Mouse (Mus musculus) T-helper 2 cell (primary cell): Measurements from ENCODE around the gene Tmbim1.

Source experiments
- in situ Hi-C: fragments of 300-600 bp; cut with MboI, MseI; formaldehyde crosslinking; loops from one replicate; pipeline ENCODE4 v1.15.1; 2025; ENCODE audit warnings: high pct_unique_total_duplicates

Gene Tmbim1

GRCm38 (mm10) chr1:74280591-74281325 is 24.7 kb downstream of the Tmbim1 start:
- in situ Hi-C loops: loop anchor here (5.0 kb wide), 1 partner anchor 1037 kb away; the partner anchor contains the start of gene Dnpep

GRCm38 (mm10) chr1:74278988-74279387 is 26.4 kb downstream of the Tmbim1 start:
- in situ Hi-C loops: no loop called here

DNA sequence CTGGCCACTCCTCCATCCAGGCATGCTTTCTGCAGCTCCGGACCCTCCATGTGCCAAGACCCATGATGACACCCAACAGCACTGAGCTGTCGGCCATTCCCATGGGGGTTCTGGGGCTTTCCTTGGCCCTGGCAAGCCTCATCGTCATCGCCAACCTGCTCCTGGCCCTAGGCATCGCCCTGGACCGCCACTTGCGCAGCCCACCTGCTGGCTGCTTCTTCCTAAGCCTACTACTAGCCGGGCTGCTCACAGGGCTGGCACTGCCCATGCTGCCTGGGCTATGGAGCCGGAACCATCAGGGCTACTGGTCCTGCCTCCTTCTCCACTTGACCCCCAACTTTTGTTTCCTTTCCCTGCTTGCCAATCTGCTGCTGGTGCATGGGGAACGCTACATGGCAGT is 26.9 kb downstream of the Tmbim1 start, which contains the start of gene Gpbar1:
TSS of gene Gpbar1 (plus strand) at position 13 of the 400 bp plus-strand sequence.
- in situ Hi-C loops: no loop called here

DNA sequence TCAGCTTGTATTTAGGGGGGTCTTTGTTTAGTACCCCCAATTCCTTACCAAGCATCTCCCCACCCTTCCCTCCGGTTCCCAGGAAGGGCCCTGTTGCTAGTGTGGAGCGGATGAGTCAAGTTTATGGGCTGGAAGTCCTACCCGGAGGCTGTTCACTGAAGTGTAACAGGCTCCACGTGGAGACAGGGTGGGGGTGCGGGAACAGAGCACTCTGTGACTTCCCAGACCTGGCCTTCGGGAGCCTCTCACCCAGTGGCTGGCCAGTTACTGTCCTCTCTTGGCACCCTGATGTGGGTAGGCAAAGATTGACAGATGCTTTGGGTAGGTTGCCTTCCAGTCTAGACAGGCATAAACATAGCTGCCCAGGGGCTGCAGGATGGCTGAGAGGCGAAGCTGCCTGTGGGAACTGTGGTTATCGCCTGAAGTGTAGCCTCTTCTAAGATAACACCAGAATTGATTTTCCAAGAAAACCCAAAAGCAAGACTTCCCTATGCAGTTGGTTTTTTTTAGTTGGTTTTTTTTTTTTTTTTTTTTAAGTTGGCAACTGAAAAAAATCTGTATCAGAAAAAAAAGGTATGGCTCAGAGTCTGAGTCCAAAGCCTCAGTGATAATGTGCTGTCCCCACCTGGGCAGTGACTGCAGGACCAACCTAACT is 27.4 kb downstream of the Tmbim1 start:
- in situ Hi-C loops: no loop called here

- in situ Hi-C loops: no loop called here
These were observed 28.4 kb downstream of the Tmbim1 start for GRCm38 (mm10) chr1:74277041-74277440.

DNA sequence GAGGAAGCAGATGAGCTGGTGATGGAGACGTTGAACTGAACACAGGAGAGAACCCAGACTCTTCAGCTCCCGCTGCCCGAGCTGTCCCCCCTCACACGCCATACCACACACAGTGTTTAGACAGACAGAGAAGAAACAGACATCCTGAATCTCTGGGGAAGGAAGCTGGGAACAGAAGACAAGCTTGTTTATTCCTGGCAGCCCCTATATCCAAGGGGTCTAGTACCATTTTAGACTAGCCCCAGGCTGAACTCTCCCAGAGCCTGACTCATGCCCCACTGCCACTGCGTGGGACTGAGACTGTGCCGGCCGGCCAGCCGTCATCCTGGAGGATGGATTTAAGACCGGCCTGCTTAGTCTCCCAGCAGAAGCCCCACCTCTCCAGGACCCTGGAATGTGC is 30.4 kb downstream of the Tmbim1 start:
- in situ Hi-C loops: no loop called here

DNA sequence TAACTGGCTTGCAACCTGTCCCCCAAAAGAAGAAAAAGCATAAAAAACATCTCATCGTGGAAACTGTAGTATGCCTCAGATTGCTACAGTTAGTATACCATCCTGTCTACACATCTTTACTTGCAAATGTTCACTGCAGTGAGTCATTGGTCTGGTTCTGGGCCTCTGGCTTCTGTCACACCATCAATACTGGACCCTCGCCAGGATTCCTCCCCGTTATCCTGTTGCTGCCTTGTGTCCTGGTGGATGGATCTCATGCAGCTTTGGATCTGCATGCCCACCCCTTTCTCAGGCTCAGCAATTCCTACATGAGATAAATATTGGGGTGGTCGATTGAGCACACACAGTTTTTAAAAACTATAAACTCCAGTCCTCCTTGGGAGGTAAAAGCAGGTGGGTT is 33.8 kb downstream of the Tmbim1 start:
- in situ Hi-C loops: no loop called here

- in situ Hi-C loops: loop anchor here (10.0 kb wide), 1 partner anchor 306 kb away; no protein-coding TSS in a partner anchor
These were observed 36.7 kb downstream of the Tmbim1 start for GRCm38 (mm10) chr1:74268750-74269149.

- in situ Hi-C loops: loop anchor here (10.0 kb wide), 1 partner anchor 312 kb away; no protein-coding TSS in a partner anchor
These were observed 42.9 kb downstream of the Tmbim1 start for GRCm38 (mm10) chr1:74262510-74262909.

DNA sequence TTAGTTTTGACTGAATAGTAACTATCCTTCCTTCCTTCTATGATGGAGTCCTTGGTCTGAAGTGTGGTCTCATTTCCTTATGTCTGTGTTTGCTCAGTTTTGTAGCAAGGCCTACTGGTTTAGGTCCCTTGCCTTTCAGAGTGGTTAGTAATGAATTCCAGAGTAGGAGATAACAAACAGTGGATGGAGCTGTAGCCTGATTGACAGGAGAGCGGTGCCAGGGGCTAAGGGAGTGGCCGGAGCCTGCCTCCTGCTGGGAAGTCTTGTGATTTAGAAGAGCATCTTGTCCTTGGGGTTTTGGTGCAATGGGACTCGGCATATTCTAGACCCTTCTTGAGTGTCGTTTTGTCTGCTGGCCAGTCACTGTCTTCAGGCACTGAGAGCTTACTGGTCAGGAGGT is 48.6 kb downstream of the Tmbim1 start:
- in situ Hi-C loops: no loop called here

DNA sequence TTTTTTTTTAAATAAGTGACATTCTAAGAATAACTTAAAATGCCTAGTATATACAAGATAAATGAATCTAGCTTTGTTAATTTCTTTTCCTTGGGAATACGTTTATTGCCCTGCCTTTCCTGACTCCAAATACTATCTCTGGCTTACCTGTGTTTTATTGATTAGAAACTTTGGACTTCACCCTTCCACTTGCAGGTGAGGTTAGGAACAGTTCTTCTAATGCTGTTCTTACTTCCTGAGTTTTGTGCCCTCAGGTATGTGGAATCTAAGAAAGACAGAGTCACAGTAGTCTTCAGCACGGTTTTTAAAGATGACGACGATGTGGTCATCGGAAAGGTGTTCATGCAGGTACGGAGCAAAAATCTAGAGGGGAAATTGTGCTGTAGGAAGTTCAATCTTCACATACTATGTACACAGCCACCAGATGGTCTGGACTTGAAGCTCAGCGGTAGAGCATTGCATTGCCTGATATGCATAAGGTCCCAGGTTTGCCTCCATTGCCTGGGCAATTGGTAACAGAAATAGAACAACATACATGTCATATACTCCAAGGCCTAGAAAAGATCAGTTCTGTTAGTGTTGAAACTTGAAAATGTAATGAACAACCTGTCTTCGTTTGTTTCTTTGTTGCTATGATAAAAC is 49.6 kb downstream of the Tmbim1 start:
- in situ Hi-C loops: no loop called here

- in situ Hi-C loops: no loop called here
These were observed 55.3 kb downstream of the Tmbim1 start for GRCm38 (mm10) chr1:74250096-74250495.

DNA sequence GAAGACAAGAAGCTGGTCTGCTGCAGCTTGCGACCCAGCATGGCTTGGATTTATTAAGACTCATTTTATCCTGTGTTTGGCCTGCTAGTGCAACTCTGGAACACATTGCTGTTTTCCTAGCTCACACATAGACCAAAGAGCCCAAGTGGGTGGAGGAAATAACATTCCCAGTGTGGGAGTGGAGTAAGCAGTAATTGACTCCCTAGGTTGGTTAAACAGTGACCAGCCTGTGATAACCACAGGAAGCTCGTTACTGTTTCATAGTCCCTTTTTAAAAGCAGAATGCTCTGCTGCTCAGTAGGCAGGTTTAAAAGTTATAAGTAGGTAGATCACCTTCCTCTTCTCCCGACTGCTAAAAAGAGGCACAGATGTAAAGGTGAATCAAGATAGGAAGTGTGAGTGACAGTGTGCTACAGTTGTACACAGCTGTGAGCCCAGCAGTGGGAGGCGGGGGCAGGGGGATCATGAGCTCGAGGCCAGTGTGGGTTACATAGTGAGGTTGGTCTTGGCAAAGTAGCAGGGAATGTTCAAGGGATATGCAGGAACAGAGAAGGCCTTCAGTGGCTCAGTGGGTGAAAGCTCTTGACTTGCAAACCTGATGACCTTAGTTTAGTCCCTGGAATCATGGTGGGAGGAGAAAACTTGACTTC is 56.0 kb downstream of the Tmbim1 start:
- in situ Hi-C loops: loop anchor here (25.0 kb wide), 1 partner anchor 963 kb away; the partner anchor contains the start of genes Glb1l, Stk16 and Tuba4a

- in situ Hi-C loops: loop anchor here (25.0 kb wide), 1 partner anchor 964 kb away; the partner anchor contains the start of genes Glb1l, Stk16 and Tuba4a
These were observed 56.6 kb downstream of the Tmbim1 start for GRCm38 (mm10) chr1:74248799-74249198.

DNA sequence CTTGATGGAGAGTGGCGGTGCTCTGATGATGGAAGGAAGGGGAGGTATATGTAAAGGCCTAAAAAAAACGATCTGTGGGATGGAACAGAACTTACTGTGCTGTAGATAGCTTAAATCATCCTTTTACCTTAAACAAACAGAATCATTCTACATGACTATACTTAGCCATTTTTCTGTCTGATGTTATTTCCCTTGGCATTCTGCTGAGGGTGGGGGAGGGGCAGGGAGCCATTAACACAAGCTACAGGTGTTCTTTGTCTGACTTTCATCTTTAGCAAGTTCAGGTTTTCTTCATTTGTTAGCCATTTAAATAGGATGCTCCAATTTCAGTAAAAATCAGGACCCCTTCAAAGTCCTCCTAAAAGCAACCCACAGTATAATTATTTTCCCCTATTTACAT is 59.9 kb downstream of the Tmbim1 start:
- in situ Hi-C loops: loop anchor here (25.0 kb wide), 1 partner anchor 967 kb away; the partner anchor contains the start of genes Glb1l, Stk16 and Tuba4a

- in situ Hi-C loops: loop anchor here (25.0 kb wide), 1 partner anchor 971 kb away; the partner anchor contains the start of genes Glb1l, Stk16 and Tuba4a
These were observed 64.6 kb downstream of the Tmbim1 start for GRCm38 (mm10) chr1:74240832-74241231.

DNA sequence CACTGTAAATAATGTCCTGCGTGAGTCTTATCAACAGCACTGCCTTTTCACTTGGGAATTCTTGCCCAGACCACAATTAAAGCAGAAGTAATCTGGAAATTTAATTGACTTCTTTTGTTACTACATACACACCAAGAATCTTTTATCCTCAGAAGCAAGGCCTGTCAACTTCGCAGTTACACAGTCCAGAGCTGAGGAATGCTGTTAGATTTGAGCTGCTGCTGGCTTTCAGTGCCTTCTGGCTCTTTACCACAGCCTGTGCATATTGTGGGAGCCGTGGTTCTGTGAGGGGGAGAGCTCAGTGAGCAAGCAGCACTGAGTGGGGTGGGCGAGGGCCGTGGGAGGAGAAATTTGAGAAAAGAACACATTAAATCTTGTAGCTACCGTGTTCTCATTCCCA is 65.1 kb downstream of the Tmbim1 start:
- in situ Hi-C loops: loop anchor here (25.0 kb wide), 1 partner anchor 972 kb away; the partner anchor contains the start of genes Glb1l, Stk16 and Tuba4a

GRCm38 (mm10) chr1:74239618-74240017 is 65.8 kb downstream of the Tmbim1 start:
- in situ Hi-C loops: loop anchor here (25.0 kb wide), 1 partner anchor 973 kb away; the partner anchor contains the start of genes Glb1l, Stk16 and Tuba4a

- in situ Hi-C loops: loop anchor here (25.0 kb wide), 1 partner anchor 973 kb away; the partner anchor contains the start of genes Glb1l, Stk16 and Tuba4a
These were observed 66.3 kb downstream of the Tmbim1 start for GRCm38 (mm10) chr1:74239162-74239561.
